Mouse (Mus musculus) monocyte, adult 5-6 weeks (primary cell): ENCODE results near the gene Gpr157. TPM values are rescaled to one million over a fixed set of nuclear protein-coding genes. Genes with fewer than 3 reads are reported as not detected.

Experiments
- ATAC-seq: fragments of 153-309, 156-312 bp; replicated peaks from 2 replicates; pipeline ENCODE4 v1.8.0; 2017; ENCODE audit warnings: mild to moderate bottlenecking; ENCODE audit not compliant: low TSS enrichment, insufficient number of reproducible peaks, severe bottlenecking, poor library complexity, low FRiP score
- total RNA-seq: library from RNA; stranded (forward); fragments of 200-1000, 200-491, 200-594 nt; gene quantifications from 3 replicates; pipeline ENCODE4 v1.2.3, GENCODE M21; 2017

The Gpr157 gene
- total RNA-seq, 1 experiment from 2014 or later: 0.19 TPM

DNA sequence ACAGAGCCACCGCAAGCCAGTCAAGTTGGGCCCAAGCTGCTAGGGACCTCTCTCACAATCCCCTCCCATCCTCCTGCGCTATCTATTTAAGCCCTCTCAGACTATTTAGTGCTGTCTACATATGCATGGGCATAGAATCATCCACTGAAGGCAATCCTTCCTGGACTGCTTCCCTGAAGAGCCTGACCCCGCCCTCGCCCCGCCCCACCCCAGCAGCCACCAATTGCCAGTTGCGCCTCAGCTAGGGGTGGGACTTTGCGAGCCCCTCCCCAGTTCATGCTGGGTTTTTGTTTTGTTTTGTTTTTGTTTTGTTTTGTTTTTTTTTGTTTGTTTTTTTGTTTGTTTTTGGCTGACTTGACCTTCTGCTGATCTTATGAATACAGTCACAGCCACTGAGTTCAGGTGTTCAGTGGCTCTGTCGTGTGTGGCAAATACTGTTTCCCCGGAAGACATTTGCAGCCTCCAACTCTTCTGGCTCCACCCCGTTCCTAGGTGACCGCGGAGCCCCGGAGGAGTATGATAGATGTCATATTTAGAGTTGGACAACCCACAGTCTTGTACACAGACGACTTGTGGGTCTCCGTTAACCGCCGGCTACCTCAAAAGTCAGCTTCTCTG, 20.4 kb upstream of the Gpr157 start:
- ATAC-seq: no peak

DNA sequence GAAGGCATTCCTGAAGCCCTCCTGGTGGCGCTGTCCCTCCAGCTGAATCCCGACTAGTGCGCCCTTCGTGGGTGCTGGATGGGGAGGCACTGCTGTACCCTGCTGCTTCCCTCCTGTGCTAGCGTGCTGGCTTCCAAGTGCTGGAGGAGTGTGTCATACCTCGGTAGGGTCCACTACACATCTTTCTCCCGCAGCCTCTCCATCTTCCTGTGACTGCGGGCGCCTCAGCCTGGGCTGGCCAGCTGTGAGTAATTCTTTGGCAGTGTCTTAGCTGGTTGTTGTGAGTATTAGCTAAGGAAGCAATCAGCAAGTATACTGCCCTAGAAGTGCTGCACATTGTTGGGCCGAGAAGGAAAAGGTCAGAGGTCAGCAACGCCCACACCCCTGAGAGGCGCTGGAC, 18.9 kb upstream of the Gpr157 start:
- ATAC-seq: no peak

DNA sequence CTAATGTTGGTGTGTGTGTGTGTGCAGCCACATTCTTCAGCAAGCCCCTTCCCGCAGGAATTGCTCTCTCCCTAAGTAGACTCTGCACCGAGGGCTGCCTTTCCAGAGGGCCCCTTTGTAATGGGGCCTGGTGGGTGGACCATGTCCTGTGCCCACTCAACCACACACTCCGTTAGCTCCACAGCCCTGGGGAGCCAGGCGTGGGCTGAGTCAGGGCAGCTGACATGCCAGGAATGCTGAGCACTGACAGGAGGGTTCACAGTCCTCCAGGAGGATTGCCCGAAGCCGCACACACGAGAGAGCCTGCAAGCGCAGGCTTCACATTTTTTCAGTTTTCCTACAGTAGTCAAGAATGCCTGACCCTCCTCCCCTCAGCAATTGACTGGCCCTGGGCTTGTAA, 17.0 kb upstream of the Gpr157 start:
- no peak for ATAC-seq

DNA sequence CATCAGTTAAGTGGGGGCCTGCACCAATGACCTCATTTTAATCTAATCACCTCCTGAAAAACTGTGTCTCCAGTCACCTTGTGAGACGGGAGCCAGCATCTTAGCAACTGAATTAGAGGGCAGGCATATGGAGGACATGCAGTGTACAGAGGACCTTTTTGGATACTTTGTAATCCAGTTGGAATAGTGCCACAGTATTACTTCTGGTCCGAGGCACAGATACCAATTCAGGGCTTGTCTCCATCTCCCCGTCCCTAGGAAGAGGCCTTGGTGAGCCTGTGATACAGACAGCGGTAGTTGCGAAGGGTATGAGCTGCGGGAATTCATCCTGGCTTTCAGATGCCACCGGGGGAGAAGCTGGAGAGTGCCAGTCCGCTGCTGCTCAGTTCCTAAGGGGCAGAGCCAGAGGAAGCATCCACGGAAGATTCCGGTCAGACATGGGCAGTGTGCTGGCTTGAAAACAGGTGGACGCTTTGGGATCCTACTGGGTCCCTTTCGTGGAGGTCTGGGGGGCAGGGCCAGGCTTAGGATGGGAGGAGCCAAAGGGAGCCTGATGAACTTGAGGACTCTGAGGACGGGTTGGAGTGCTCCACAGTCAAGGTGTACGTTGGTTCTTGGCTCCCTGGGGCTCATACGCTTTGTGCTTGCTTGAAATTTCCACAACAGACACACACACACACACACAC, 14.6 kb upstream of the Gpr157 start:
- no peak for ATAC-seq

DNA sequence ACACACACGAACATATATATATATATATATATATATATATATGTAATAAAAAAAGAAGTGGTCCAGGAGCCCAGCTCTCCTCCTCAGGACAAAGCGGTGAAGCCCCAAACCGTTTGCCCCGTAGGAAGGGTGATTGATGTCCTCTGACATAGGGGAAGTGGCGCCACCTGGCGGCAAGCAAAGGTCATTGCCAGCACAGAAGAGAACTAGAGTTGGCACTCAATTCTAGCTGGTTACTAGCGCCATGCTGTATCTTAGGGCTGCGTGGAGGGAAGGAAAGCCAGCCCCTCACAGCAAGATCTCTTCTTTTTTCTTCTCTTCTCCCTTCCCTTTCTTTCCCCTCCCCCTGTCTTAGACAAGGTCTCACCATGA, 14.1 kb upstream of the Gpr157 start:
- ATAC-seq: peak; percentile 66

GRCm38 (mm10) chr4:150075350-150075749, 11.8 kb upstream of the Gpr157 start:
- ATAC-seq: no peak

DNA sequence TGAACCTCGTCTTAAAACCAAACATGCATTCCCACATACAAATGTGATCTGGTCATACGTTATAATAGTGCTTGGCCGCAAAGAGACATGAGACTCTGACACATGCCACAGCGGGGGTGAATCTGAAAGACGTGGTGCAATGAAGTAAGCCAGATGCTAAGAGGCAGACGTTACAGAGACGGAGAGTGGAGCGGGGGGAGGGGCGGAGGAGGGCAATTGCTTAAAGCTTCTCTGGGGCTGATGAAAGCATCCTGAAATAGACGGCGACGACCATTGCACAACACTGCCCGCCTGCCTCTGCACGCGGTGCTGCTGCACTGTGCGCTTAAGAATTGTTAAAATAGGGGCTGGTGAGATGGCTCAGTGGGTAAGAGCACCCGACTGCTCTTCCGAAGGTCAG, 11.0 kb upstream of the Gpr157 start:
- ATAC-seq: peak; percentile 80; the same call in 1 of the 2 replicates

DNA sequence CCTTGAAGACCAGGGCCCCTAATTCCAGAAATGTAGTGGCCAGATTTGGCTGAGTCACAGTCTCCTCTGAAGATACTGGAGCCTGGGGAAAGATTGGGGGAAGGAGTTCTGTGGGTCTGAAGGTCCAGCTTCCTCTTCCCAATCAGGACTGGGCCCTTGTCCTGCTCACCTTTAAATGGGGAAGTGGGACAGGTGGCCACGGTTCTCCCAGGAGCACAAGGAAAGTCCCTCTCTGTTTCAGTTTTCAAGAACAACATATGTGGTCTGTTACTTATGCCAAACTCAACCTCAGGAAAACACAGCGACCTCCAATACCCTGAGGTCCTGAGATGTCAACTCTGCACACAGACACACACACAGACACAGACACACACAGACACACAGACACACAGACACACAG, 8.5 kb upstream of the Gpr157 start:
- ATAC-seq: no peak

DNA sequence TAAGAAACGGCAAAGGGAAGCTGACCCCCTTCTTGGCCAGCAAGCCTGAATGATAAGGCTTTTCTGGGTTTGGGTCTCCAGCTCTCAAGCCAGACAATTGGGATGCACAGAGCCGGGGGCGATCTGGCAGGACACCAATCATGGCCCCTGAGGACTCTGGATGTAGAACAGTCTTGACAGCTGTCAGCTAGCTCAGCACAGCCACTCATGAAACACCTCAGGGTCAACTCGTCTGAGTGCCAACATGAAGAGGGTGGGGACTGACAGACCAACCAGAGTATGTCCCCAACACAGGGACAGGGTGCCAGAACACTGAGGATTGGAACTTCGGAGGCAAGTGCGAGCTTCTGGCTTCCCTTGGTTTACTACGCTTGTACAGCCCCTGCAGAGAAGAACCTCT, 7.9 kb upstream of the Gpr157 start:
- no peak for ATAC-seq

GRCm38 (mm10) chr4:150080330-150080967, 6.7 kb upstream of the Gpr157 start:
- no peak for ATAC-seq

DNA sequence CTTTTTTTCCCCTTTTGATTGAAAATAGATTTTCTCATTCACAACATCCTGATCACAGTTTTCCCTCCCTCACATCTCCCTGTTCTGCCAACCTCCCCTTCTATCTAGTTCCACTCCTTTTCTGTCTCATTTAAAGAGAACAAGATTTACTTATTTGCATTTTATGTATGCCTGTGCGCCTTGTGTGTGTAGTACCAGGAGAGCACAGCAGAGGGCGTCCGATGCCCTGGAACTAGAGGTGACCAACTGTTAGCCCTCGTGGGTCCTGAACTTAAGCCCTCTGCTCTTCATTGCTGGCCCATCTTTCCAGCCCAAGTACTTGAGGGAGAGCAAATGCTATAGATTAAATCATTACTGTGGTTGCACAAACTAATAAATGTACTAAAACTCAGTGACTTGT, 1.8 kb upstream of the Gpr157 start:
- ATAC-seq: no peak

GRCm38 (mm10) chr4:150086841-150087160, 364 bp upstream of the Gpr157 start:
- ATAC-seq: no peak

DNA sequence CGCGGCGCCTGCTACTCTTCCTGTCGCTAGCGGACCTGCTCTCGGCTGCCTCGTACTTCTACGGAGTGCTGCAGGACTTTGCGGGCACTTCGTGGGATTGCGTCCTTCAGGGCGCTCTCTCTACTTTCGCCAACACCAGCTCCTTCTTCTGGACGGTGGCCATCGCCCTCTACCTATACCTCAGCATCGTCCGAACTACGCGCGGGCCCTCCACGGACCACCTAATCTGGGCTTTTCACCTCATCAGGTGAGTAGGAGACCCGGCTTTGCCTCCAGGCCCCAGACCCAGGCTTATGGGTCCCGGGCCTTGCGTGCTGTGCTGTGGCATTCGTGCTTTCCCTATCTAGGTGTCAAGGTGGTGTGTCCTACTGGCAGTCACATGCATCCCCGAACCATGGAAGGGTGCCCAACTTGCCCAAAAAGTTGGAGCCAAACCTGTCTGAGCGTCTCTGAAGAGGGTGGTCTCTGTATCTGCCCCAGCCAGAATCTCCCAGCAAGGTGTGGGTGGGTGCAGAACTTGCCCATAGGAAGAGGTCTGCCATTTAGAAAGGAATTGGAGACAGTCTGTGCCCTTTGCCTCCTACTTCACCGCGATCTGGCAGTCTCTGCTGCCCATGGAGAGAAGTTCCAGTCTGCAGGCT, 845 bp downstream of the Gpr157 start:
- peak; percentile 2; the same call in 1 of the 2 replicates for ATAC-seq

DNA sequence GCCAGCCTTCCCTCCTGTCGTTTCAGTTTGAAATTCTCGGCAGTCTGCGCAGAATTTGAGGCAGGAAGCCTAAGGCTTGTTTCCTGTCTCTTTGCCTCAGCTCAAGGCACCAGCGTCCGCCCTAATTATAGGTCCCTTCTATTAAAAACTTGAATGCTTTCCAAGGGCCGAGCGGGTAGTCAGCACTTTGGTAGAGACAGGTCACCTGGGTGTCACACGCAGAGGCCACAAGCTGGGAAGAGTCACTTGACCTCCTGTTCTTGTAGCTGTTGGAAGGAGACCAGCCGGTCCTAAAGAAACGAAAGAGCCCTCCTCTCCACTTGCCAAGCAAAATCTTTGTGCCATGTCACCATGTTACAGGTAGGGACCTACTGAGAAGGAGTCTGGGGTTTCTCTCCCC, 2.0 kb downstream of the Gpr157 start:
- ATAC-seq: no peak

- no peak for ATAC-seq
These were observed 4.9 kb downstream of the Gpr157 start for GRCm38 (mm10) chr4:150091887-150092582.

DNA sequence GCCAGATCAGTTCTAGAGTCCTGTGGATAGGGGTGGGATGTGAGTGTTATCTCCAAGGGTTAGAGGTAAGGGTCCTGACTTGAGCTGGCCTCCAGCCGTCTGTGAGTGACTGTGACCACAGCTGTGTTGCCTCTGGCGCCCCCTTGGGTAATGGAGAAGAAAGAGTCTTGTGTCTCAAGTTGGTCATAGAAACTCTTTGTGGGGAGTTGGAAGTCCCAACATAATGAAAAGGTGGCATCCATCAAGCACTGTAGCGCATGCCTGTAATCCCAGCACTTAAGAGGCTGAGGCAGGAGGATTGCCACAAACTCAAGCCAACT, 5.4 kb downstream of the Gpr157 start:
- ATAC-seq: no peak

GRCm38 (mm10) chr4:150093560-150094462, 6.6 kb downstream of the Gpr157 start:
- ATAC-seq: no peak

DNA sequence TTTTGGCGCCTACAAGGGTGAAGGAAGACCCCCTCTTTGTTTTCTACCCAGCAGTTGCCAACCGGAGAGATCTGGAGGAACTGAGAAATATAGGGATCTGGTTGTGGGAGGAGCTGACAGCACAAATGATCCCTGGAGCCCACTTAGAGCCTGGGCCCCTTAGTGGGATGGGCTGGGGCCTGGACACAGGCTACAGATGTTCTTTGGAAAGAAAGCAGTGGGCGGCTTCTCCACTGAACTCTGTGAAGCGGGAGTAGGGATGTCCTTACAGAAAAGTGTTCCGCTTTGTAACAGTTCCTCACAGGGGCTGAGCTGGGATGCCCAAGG, 7.3 kb downstream of the Gpr157 start:
- no peak for ATAC-seq

- no peak for ATAC-seq
These were observed 9.1 kb downstream of the Gpr157 start for GRCm38 (mm10) chr4:150096309-150096708.
